Mouse (Mus musculus) megakaryocyte, embryonic 14.5 days (primary cell): ENCODE data around the gene Vash2.

Experiments
- FLI1 ChIP-seq: IDR thresholded peaks from 2 replicates; pipeline ENCODE4 v1.6.1; 2012; ENCODE audit warnings: low read length, inconsistent platforms, mixed read lengths
- GATA1 ChIP-seq: IDR thresholded peaks from 3 replicates; pipeline ENCODE4 v1.6.1; 2012; ENCODE audit warnings: mixed read lengths, low read length, inconsistent platforms, borderline replicate concordance

DNA sequence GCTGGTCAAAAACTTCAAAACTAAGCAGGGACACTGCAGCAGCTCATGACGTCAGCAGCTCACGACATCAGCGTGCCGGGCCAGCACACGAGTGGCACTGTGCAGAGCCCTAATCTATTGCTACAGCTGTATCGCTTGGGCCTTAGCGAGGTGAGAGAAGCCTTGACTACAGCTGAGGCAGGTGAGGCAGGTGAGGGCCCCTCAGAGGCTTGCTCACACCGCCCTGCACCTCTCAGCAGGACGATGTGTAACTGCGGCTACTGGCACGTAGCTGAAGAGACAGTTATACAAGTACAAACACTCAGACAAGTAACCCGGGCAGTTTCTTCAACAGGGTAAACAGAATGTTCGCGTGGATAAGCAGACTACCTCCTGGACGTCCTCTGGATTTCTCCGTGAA, 74.4 kb downstream of the Vash2 start:
- TF ChIP-seq FLI1 = no peak
- TF ChIP-seq GATA1 = no peak
